Mouse (Mus musculus) intestine, embryonic 14.5 days (tissue): ENCODE measurements around the gene BC034090. TPM values are rescaled to one million over a fixed set of nuclear protein-coding genes. Genes with fewer than 3 reads are reported as not detected.
A peak's percentile ranks its signal among the peaks of the same experiment; 100 is the strongest.

Experiments used
- ATAC-seq: fragments of 200-750 bp; cut with Nextera tagmentation; replicated peaks from 2 replicates; pipeline ENCODE4 v1.8.0; 2017; ENCODE audit warnings: low read depth, moderate number of reproducible peaks, moderate TSS enrichment, moderate library complexity; ENCODE audit not compliant: low FRiP score, low TSS enrichment
- DNase-seq: peaks from one replicate; pipeline ENCODE4 v3.0.0-alpha.2; 2018; ENCODE audit warnings: low spot score
- H3K27ac ChIP-seq: fragments of 300-500 bp; sonication (generic); 2 replicates; pipeline ENCODE4 v1.5.1; 2014; ENCODE audit warnings: low read depth, mild to moderate bottlenecking, control low read depth
- H3K27me3 ChIP-seq: fragments of 300-500 bp; sonication (generic); replicated peaks from 2 replicates; pipeline ENCODE4 v1.6.1; 2014; ENCODE audit warnings: low read length, control low read depth; ENCODE audit not compliant: control insufficient read depth, insufficient read depth
- H3K36me3 ChIP-seq: fragments of 300-500 bp; sonication (generic); 2 replicates; pipeline ENCODE4 v1.6.1; 2014; ENCODE audit warnings: low read length, control low read depth; ENCODE audit not compliant: control insufficient read depth, insufficient read depth
- H3K4me1 ChIP-seq: fragments of 300-500 bp; sonication (generic); replicated peaks from 2 replicates; pipeline ENCODE4 v1.6.1; 2014; ENCODE audit warnings: low read length, control low read depth, mixed read lengths; ENCODE audit not compliant: control insufficient read depth, insufficient read depth
- H3K4me2 ChIP-seq: fragments of 300-500 bp; sonication (generic); 2 replicates; pipeline ENCODE4 v1.6.1; 2014; ENCODE audit warnings: low read length
- H3K4me3 ChIP-seq: fragments of 300-500 bp; sonication (generic); 2 replicates; pipeline ENCODE4 v1.5.1; 2014; ENCODE audit warnings: low read depth, low read length, control low read depth, mixed read lengths
- H3K9ac ChIP-seq: fragments of 300-500 bp; sonication (generic); 2 replicates; pipeline ENCODE4 v1.6.1; 2014; ENCODE audit warnings: mild to moderate bottlenecking, low read length
- H3K9me3 ChIP-seq: fragments of 300-500 bp; sonication (generic); 2 replicates; pipeline ENCODE4 v1.6.1; 2016; ENCODE audit warnings: low read length, control low read depth; ENCODE audit not compliant: control insufficient read depth
- WGBS: fragments of 180-500 bp; shearing (Covaris S2); extraction: QIAGEN DNeasy Blood & Tissue Kit; methylation state at CpG from one replicate; pipeline ENCODE4 v1.1.7; 2014; 5-methylcytosine and 5-hydroxymethylcytosine counted together
- polyA plus RNA-seq: library from polyadenylated mRNA; unstranded; fragments of >200 nt; fragmentation: Nextera tagmentation; extraction: Ambion mirVana; gene quantifications from 2 replicates; pipeline ENCODE4 v1.2.1, GENCODE M21; 2014

The BC034090 gene
- polyA plus RNA-seq, 1 experiment from 2014 or later: 2.5 TPM

DNA sequence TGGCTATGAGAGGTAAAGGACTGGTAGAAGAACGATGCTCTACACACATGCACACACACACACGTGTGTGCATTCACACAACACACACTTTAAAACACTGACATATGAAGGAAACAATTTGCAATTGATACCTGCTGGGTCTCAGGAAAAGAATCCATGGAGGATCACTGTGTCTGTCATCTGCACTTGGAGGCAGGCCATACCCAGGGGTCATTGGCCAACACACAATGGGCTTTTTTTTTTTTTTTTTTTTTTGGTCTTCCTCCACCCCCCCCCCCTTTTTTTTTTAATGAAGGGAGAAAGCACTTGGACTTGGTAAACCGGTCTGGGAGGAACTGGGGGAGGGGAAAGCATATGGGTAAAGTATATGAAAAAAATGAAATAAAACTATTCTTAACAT, 36.4 kb downstream of the BC034090 start:
- H3K4me2 ChIP-seq: no peak overlapping the region
- no peak overlapping the region for H3K27ac ChIP-seq
- H3K9me3 ChIP-seq: no peaks in the 10 kb centered on the region
- ATAC-seq: no peak
- peaks cover 27% of the 10 kb centered on the region for H3K4me1 ChIP-seq
- peaks cover 12% of the 10 kb centered on the region; the same call in 1 of the 2 replicates for H3K36me3 ChIP-seq
- H3K4me3 ChIP-seq: no peak overlapping the region
- 81% methylated on average over 3 of the region's 3 CpGs for WGBS
- H3K9ac ChIP-seq: no peak overlapping the region
- no peaks in the 10 kb centered on the region for H3K27me3 ChIP-seq
- DNase-seq: no peak

- 62% methylated on average over 19 of the region's 19 CpGs for WGBS
- no peak for DNase-seq
- ATAC-seq: no peak
Measured at GRCm38 (mm10) chr1:155205822-155206660, 38.2 kb downstream of the BC034090 start.

GRCm38 (mm10) chr1:155205311-155205710, 38.9 kb downstream of the BC034090 start:
- Histone ChIP-seq H3K4me2 (no peak overlapping the region), H3K36me3 (peaks cover 27% of the 10 kb centered on the region), H3K4me1 (peaks cover 10% of the 10 kb centered on the region), H3K9me3 (no peaks in the 10 kb centered on the region), H3K27me3 (no peaks in the 10 kb centered on the region), H3K27ac (no peak overlapping the region), H3K4me3 (no peak overlapping the region), H3K9ac (no peak overlapping the region)
- ATAC-seq (no peak), DNase-seq (no peak)
- 54% methylated on average over 7 of the region's 7 CpGs for WGBS

More at GRCm38 (mm10) chr1:155205822-155206660, 38.2 kb downstream of the BC034090 start:
- peaks cover 22% of the 10 kb centered on the region for H3K36me3 ChIP-seq
- H3K4me1 ChIP-seq: peaks cover 13% of the 10 kb centered on the region
- H3K9me3 ChIP-seq: no peaks in the 10 kb centered on the region
- H3K9ac ChIP-seq: no peak overlapping the region
- no peak overlapping the region for H3K27ac ChIP-seq
- no peaks in the 10 kb centered on the region for H3K27me3 ChIP-seq
- H3K4me3 ChIP-seq: no peak overlapping the region
- no peak overlapping the region for H3K4me2 ChIP-seq

GRCm38 (mm10) chr1:155204560-155205162, 39.6 kb downstream of the BC034090 start:
- H3K27ac ChIP-seq: no peak overlapping the region
- H3K9ac ChIP-seq: no peak overlapping the region
- no peaks in the 10 kb centered on the region for H3K27me3 ChIP-seq
- H3K9me3 ChIP-seq: no peaks in the 10 kb centered on the region
- peaks cover 33% of the 10 kb centered on the region for H3K36me3 ChIP-seq
- H3K4me1 ChIP-seq: peaks cover 10% of the 10 kb centered on the region
- DNase-seq (no peak), ATAC-seq (no peak)
- WGBS: 66% methylated on average over 8 of the region's 8 CpGs
- H3K4me3 ChIP-seq: no peak overlapping the region
- H3K4me2 ChIP-seq: no peak overlapping the region

DNA sequence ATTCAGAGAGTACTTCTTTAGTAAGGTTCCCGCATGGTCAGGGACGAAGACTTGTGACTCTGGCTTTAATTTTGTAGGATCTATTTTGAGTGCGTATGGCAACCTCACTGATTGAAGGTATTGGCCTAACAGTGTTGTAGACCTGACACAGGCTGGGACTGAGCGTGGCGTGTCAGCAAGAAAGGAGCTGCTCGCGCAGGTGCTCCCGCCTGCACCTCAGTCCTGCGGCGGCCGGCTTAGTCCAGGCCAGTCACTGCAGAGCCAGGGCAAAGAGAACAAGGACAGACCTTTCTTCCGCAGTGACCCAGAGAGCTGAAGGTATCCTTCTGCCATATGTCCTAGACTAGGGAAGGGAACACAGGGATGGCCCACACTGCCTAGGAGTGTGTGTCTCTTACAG, 40.3 kb downstream of the BC034090 start:
- 98% methylated on average over 12 of the region's 12 CpGs for WGBS
- Histone ChIP-seq H3K4me2 (no peak overlapping the region), H3K9me3 (no peaks in the 10 kb centered on the region), H3K36me3 (peaks cover 35% of the 10 kb centered on the region), H3K27me3 (no peaks in the 10 kb centered on the region), H3K4me1 (peaks cover 10% of the 10 kb centered on the region), H3K4me3 (no peak overlapping the region), H3K9ac (no peak overlapping the region), H3K27ac (no peak overlapping the region)
- ATAC-seq: no peak
- no peak for DNase-seq

DNA sequence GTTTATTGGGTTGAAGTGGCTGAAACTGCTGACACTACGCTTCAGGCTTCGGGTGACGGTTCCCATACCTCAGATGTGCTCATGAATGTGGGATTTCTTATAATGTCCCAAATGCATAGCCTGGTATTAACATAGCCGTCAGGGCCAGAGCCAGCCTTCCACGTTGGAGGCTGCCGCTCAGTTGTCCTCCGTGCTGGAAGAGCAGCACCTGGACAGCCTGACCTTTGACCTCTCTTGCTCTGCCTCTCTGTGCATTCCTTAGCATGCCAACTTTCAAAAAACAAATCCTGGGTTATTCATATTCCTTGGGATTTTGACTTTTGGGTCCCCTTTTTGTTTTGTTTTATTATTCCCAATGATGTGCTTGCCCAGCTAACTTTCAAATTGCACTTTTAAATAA, 41.1 kb downstream of the BC034090 start:
- ATAC-seq: no peak
- Histone ChIP-seq H3K4me3 (no peak overlapping the region), H3K36me3 (peaks cover 35% of the 10 kb centered on the region), H3K9me3 (no peaks in the 10 kb centered on the region), H3K9ac (no peak overlapping the region), H3K27me3 (no peaks in the 10 kb centered on the region), H3K27ac (no peak overlapping the region), H3K4me2 (no peak overlapping the region), H3K4me1 (peaks cover 10% of the 10 kb centered on the region)
- DNase-seq: no peak
- 69% methylated on average over 7 of the region's 7 CpGs for whole genome bisulfite sequencing

GRCm38 (mm10) chr1:155202472-155202871, 41.8 kb downstream of the BC034090 start:
- Histone ChIP-seq H3K27me3 (no peaks in the 10 kb centered on the region), H3K4me3 (no peak overlapping the region), H3K27ac (no peak overlapping the region), H3K9ac (no peak overlapping the region), H3K4me1 (peaks cover 10% of the 10 kb centered on the region), H3K9me3 (no peaks in the 10 kb centered on the region), H3K4me2 (no peak overlapping the region), H3K36me3 (peaks cover 36% of the 10 kb centered on the region)
- 75% methylated on average over 5 of the region's 5 CpGs for WGBS
- no peak for DNase-seq
- ATAC-seq: no peak

DNA sequence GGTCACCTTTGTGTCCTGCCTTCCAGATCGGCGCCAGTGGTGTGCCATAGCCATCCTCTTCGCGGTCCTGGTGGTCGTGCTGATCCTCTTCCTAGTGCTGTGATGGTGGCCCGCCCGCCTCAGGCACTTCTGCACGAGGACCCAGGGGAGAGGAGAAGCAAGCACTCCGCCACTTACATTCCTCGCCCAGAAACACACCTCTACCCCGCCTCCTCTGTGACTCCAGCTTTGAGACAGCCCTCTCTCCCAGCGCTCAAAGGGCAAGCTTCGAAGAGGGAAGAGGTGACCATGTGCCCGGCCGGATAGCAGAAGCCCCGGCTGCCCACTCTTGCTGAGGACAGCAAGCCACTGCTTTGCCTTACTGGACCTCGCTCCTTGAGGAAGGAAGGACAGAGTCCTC, 42.3 kb downstream of the BC034090 start:
- no peaks in the 10 kb centered on the region for H3K9me3 ChIP-seq
- H3K27ac ChIP-seq: no peak overlapping the region
- H3K4me2 ChIP-seq: no peak overlapping the region
- ATAC-seq: peak; percentile 45; the same call in 1 of the 2 replicates
- H3K9ac ChIP-seq: no peak overlapping the region
- peaks cover 35% of the 10 kb centered on the region for H3K36me3 ChIP-seq
- DNase-seq: no peak
- H3K4me3 ChIP-seq: no peak overlapping the region
- WGBS: 90% methylated on average over 17 of the region's 17 CpGs
- H3K27me3 ChIP-seq: no peaks in the 10 kb centered on the region
- peaks cover 10% of the 10 kb centered on the region for H3K4me1 ChIP-seq
